Mouse (Mus musculus): ENCODE data around the gene Gm21119.
"Not testable (repeated sequence)": the region's sequence is repeated elsewhere in the genome, so short reads cannot be mapped to it uniquely, and the experiment has no call there.

DNA sequence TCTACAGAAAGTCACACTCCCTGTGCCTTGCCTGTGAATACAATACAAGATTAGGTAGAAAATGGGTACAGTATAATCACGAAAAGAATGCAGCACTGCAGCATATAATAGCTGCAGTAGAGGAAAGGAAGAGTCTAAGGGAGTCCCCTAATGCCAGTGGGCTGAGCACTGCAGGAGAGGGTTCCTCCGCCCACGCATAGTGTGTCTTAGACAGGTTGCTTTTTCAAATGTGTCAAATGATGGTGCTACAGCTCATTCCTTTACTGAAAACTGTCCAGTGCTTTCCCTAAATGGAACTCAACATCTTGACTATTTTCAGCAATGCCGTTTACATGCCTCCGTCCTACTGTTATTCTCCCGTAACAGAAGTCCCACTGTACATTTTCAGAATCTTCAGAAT, 33.6 kb upstream of the Gm21119 start:
- TF ChIP-seq ZKSCAN1 (IDR thresholded peaks at IDR 0.05; ENCODE audit: low read depth, low read length); GATA1 (IDR thresholded peaks at IDR 0.05; ENCODE audit: low read depth, low read length); NRF1 (IDR thresholded peaks at IDR 0.05; ENCODE audit: insufficient read depth, low read depth, low read length, poor library complexity, severe bottlenecking); MAX (IDR thresholded peaks at IDR 0.05; ENCODE audit: low read length); CTCF (IDR thresholded peaks at IDR 0.05 in 2 of 3, conservative IDR thresholded peaks at IDR 0.05 in 1 of 3; ENCODE audit: control insufficient read depth in 1 of 3, insufficient read depth in 1 of 3, low read depth in 2 of 3, low read length in 3 of 3, poor library complexity in 1 of 3, severe bottlenecking in 1 of 3); POLR2A (IDR thresholded peaks at IDR 0.05; ENCODE audit: control insufficient read depth in 1 of 2, insufficient read depth in 1 of 2, low read depth in 1 of 2, low read length in 2 of 2, poor library complexity in 1 of 2); SIN3A (IDR thresholded peaks at IDR 0.05; ENCODE audit: low read length); TAL1 (IDR thresholded peaks at IDR 0.05; ENCODE audit: low read length); ZMIZ1 (IDR thresholded peaks at IDR 0.05; ENCODE audit: low read depth, low read length); TCF12 (IDR thresholded peaks at IDR 0.05; ENCODE audit: low read depth, low read length); UBTF (IDR thresholded peaks at IDR 0.05; ENCODE audit: borderline replicate concordance, insufficient read depth, low read depth, low read length); SMC3 (IDR thresholded peaks at IDR 0.05; ENCODE audit: low read depth, low read length): not testable (repeated sequence)

Data from MEL (cell line).